Mouse (Mus musculus) heart, embryonic 16.5 days (tissue): ENCODE results near the gene Arhgap23. TPM values are rescaled to one million over a fixed set of nuclear protein-coding genes. Genes with fewer than 3 reads are reported as not detected.

Experiments
- ATAC-seq: fragments of 200-750 bp; cut with Nextera tagmentation; replicated peaks from 2 replicates; pipeline ENCODE4 v1.8.0; 2017; ENCODE audit warnings: moderate number of reproducible peaks; ENCODE audit not compliant: insufficient read depth, low FRiP score; ENCODE audit errors: extremely low read depth
- H3K27ac ChIP-seq: fragments of 300-500 bp; sonication (generic); 2 replicates; pipeline ENCODE4 v1.5.1; 2014; ENCODE audit warnings: mild to moderate bottlenecking, low read length, control low read depth, moderate library complexity
- H3K27me3 ChIP-seq: fragments of 300-500 bp; sonication (generic); 2 replicates; pipeline ENCODE4 v1.6.1; 2014; ENCODE audit warnings: low read length, mixed read lengths; ENCODE audit not compliant: control insufficient read depth, insufficient read depth
- H3K36me3 ChIP-seq: fragments of 300-500 bp; sonication (generic); 2 replicates; pipeline ENCODE4 v1.6.1; 2014; ENCODE audit not compliant: control insufficient read depth, insufficient read depth
- H3K4me1 ChIP-seq: fragments of 300-500 bp; sonication (generic); 2 replicates; pipeline ENCODE4 v1.6.1; 2014; ENCODE audit warnings: low read length, mixed read lengths; ENCODE audit not compliant: control insufficient read depth, insufficient read depth
- H3K4me2 ChIP-seq: fragments of 300-500 bp; sonication (generic); 2 replicates; pipeline ENCODE4 v1.6.1; 2014; ENCODE audit warnings: low read depth, mild to moderate bottlenecking, control low read depth, low read length
- H3K4me3 ChIP-seq: fragments of 300-500 bp; sonication (generic); 2 replicates; pipeline ENCODE4 v1.5.1; 2014; ENCODE audit warnings: mild to moderate bottlenecking, control low read depth, low read length
- H3K9ac ChIP-seq: fragments of 300-500 bp; sonication (generic); 2 replicates; pipeline ENCODE4 v1.6.1; 2014; ENCODE audit warnings: low read length, control low read depth
- H3K9me3 ChIP-seq: fragments of 300-500 bp; sonication (generic); replicated peaks from 2 replicates; pipeline ENCODE4 v1.6.1; 2016; ENCODE audit warnings: low read length; ENCODE audit not compliant: control insufficient read depth
- WGBS: fragments of 180-500 bp; shearing (Covaris S2); extraction: QIAGEN DNeasy Blood & Tissue Kit; methylation state at CpG from one replicate; pipeline ENCODE4 v1.1.7; 2014; 5-methylcytosine and 5-hydroxymethylcytosine counted together
- polyA plus RNA-seq: library from polyadenylated mRNA; unstranded; fragments of >200 nt; fragmentation: Nextera tagmentation; extraction: Ambion mirVana; gene quantifications from 2 replicates; pipeline ENCODE4 v1.2.1, GENCODE M21; 2015

The Arhgap23 gene
- polyA plus RNA-seq, 1 experiment from 2014 or later: 5.5 TPM

GRCm38 (mm10) chr11:97532950-97533582 lies 117.7 kb downstream of the Arhgap23 start:
- Histone ChIP-seq H3K4me1 (peaks cover 27% of the 10 kb centered on the region), H3K9me3 (no peaks in the 10 kb centered on the region), H3K4me3 (no peak overlapping the region), H3K27me3 (peaks cover 67% of the 10 kb centered on the region), H3K4me2 (peak overlapping the region; percentile 46), H3K27ac (no peak overlapping the region), H3K36me3 (no peaks in the 10 kb centered on the region), H3K9ac (no peak overlapping the region)
- 4% methylated on average over 20 of the region's 20 CpGs for WGBS
- no peak for ATAC-seq

- Histone ChIP-seq H3K27ac (no peak overlapping the region), H3K9ac (no peak overlapping the region), H3K4me3 (no peak overlapping the region), H3K4me2 (no peak overlapping the region), H3K9me3 (no peaks in the 10 kb centered on the region), H3K4me1 (peaks cover 27% of the 10 kb centered on the region), H3K27me3 (peaks cover 72% of the 10 kb centered on the region), H3K36me3 (no peaks in the 10 kb centered on the region)
- 15% methylated on average over 7 of the region's 7 CpGs for WGBS
- ATAC-seq: no peak
Observed at GRCm38 (mm10) chr11:97533653-97534052, 118.3 kb downstream of the Arhgap23 start.

GRCm38 (mm10) chr11:97534442-97535307 lies 119.3 kb downstream of the Arhgap23 start:
- Histone ChIP-seq H3K36me3 (no peaks in the 10 kb centered on the region), H3K4me3 (peak overlapping the region; percentile 25), H3K9ac (no peak overlapping the region), H3K4me1 (peaks cover 27% of the 10 kb centered on the region), H3K9me3 (no peaks in the 10 kb centered on the region), H3K27me3 (peaks cover 79% of the 10 kb centered on the region), H3K4me2 (peak overlapping the region; percentile 33), H3K27ac (no peak overlapping the region)
- ATAC-seq: no peak
- 2% methylated on average over 92 of the region's 95 CpGs for WGBS

- Histone ChIP-seq H3K9me3 (no peaks in the 10 kb centered on the region), H3K4me3 (no peak overlapping the region; the same call in 1 of the 2 replicates), H3K9ac (no peak overlapping the region), H3K4me2 (no peak overlapping the region), H3K27me3 (peaks cover 82% of the 10 kb centered on the region), H3K27ac (no peak overlapping the region), H3K4me1 (peaks cover 27% of the 10 kb centered on the region), H3K36me3 (no peaks in the 10 kb centered on the region)
- no peak for ATAC-seq
- 19% methylated on average over 5 of the region's 5 CpGs for WGBS
Observed at GRCm38 (mm10) chr11:97535308-97535630, 119.9 kb downstream of the Arhgap23 start.

GRCm38 (mm10) chr11:97535660-97536059 lies 120.3 kb downstream of the Arhgap23 start:
- Histone ChIP-seq H3K4me1 (peaks cover 27% of the 10 kb centered on the region), H3K9me3 (no peaks in the 10 kb centered on the region), H3K27ac (no peak overlapping the region), H3K27me3 (peaks cover 79% of the 10 kb centered on the region), H3K9ac (no peak overlapping the region), H3K4me2 (no peak overlapping the region), H3K4me3 (no peak overlapping the region), H3K36me3 (no peaks in the 10 kb centered on the region)
- no peak for ATAC-seq
- WGBS: 47% methylated on average over 5 of the region's 5 CpGs

- no peak overlapping the region for H3K27ac ChIP-seq
- H3K4me3 ChIP-seq: peak overlapping the region; percentile 49
- no peaks in the 10 kb centered on the region for H3K9me3 ChIP-seq
- H3K4me2 ChIP-seq: peak overlapping the region; percentile 74
- H3K4me1 ChIP-seq: peaks cover 27% of the 10 kb centered on the region
- no peaks in the 10 kb centered on the region for H3K36me3 ChIP-seq
- peaks cover 76% of the 10 kb centered on the region for H3K27me3 ChIP-seq
- WGBS: 10% methylated on average over 35 of the region's 35 CpGs
- H3K9ac ChIP-seq: no peak overlapping the region
- no peak for ATAC-seq
Observed at GRCm38 (mm10) chr11:97536083-97536747, 120.9 kb downstream of the Arhgap23 start.

GRCm38 (mm10) chr11:97536835-97537579 lies 121.7 kb downstream of the Arhgap23 start:
- Histone ChIP-seq H3K9ac (peak overlapping the region; percentile 59), H3K4me3 (peak overlapping the region; percentile 49)
- no peak; the same call in 1 of the 2 replicates for ATAC-seq

GRCm38 (mm10) chr11:97537580-97538089 lies 122.3 kb downstream of the Arhgap23 start:
- Histone ChIP-seq H3K4me3 (peak overlapping the region; percentile 49), H3K4me1 (peaks cover 21% of the 10 kb centered on the region), H3K4me2 (peak overlapping the region; percentile 74), H3K36me3 (no peaks in the 10 kb centered on the region), H3K27ac (no peak overlapping the region), H3K9ac (no peak overlapping the region), H3K9me3 (no peaks in the 10 kb centered on the region), H3K27me3 (peaks cover 77% of the 10 kb centered on the region)
- 40% methylated on average over 12 of the region's 12 CpGs for WGBS
- no peak for ATAC-seq

More at GRCm38 (mm10) chr11:97536835-97537579, 121.7 kb downstream of the Arhgap23 start:
- WGBS: under 1% methylated on average over 36 of the region's 36 CpGs
- H3K27me3 ChIP-seq: peaks cover 78% of the 10 kb centered on the region
- no peaks in the 10 kb centered on the region for H3K9me3 ChIP-seq
- peak overlapping the region; percentile 74 for H3K4me2 ChIP-seq
- no peaks in the 10 kb centered on the region for H3K36me3 ChIP-seq
- H3K4me1 ChIP-seq: peaks cover 25% of the 10 kb centered on the region
- H3K27ac ChIP-seq: no peak overlapping the region
